9 mouse cellular contexts compared by ENCODE assay signal in the genomic region with DNA sequence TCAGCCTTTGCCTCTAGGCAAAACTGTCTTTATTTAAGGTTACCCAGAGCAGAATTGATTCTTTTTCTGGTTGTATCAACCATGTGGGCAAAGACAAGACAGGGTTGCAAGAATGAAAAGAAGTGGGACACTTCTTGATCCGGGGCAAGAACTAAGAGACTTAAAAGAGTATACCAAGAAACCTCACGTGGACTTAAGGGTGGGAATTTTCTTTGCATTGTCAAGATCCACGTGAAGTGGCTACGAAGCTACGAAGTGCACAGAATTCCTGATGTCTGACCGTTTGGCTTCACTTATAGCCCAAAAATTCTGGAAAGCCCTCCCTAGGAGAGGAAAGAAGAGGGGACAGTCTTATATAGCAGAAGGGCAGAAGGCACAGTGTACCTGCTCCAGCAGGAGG. TPM values are rescaled to one million over a fixed set of nuclear protein-coding genes. Genes with fewer than 3 reads are reported as not detected.
A peak's percentile ranks its signal among the peaks of the same experiment; 100 is the strongest.
DNase-seq lines count a peak whose midpoint lies in the region; ATAC-seq and TF ChIP-seq lines count a peak whose summit lies in the region.
"Had no signal": no experiment of that assay in that cellular context is flagged by ENCODE, and none has a peak within 500 bp of the region (broad histone marks: within the 10 kb centered on the region; RNA-seq: fewer than 3 reads in every experiment).

No protein-coding gene starts in this region.

- DNase-seq in heart, postnatal 14 days, result no peak
- no peak for DNase-seq in urinary bladder, adult 2 months (ENCODE audit: low spot score)
- DNase-seq in thymus, postnatal 25 days, result no peak
- no peak for DNase-seq in frontal cortex, postnatal 14 days (ENCODE audit: low spot score in 2 of 2)

- peak overlapping the region; percentile 16; the same call in 1 of the 2 replicates for H3K9ac ChIP-seq in heart, embryonic 11.5 days (ENCODE audit: low read depth, low read length)
- H3K9ac ChIP-seq in hindbrain, embryonic 15.5 days, result no peak overlapping the region; the same call in 1 of the 2 replicates
- peak overlapping the region; percentile 4; the same call in 1 of the 2 replicates for H3K9ac ChIP-seq in midbrain, embryonic 13.5 days (replicated peaks)

- H3K4me3 ChIP-seq in heart, embryonic 11.5 days (ENCODE audit: low read depth, low read length), result no peak overlapping the region
- H3K4me3 ChIP-seq in cortical plate, adult 2 months (ENCODE audit: insufficient read depth, low read length), result no peak overlapping the region
- 0 out of 2 replicates have a peak overlapping the region, but pooled peaks have one; percentile 3 for H3K4me3 ChIP-seq in hindbrain, embryonic 15.5 days
- H3K4me3 ChIP-seq in midbrain, embryonic 13.5 days (replicated peaks), result peak overlapping the region; percentile 20

- no peak for TF ChIP-seq CTCF in cortical plate, adult 2 months (IDR thresholded peaks at IDR 0.05; ENCODE audit: extremely low read depth, insufficient read depth, low read length)

- 0 out of 2 replicates have a peak overlapping the region, but pooled peaks have one; percentile 15 for H3K4me2 ChIP-seq in heart, embryonic 11.5 days
- peak overlapping the region; percentile 14 for H3K4me2 ChIP-seq in hindbrain, embryonic 15.5 days
- H3K4me2 ChIP-seq in midbrain, embryonic 13.5 days (replicated peaks), result peak overlapping the region; percentile 41

- peaks cover 24% of the 10 kb centered on the region for H3K4me1 ChIP-seq in heart, embryonic 11.5 days (ENCODE audit: control insufficient read depth, insufficient read depth, low read length)
- H3K4me1 ChIP-seq in cortical plate, adult 2 months (ENCODE audit: control insufficient read depth, insufficient read depth, low read length), result peaks cover 4% of the 10 kb centered on the region; the same call in 1 of the 2 replicates
- H3K4me1 ChIP-seq in hindbrain, embryonic 15.5 days (replicated peaks), result peaks cover 72% of the 10 kb centered on the region
- H3K4me1 ChIP-seq in midbrain, embryonic 13.5 days (replicated peaks), result peaks cover 85% of the 10 kb centered on the region

- TF ChIP-seq POLR2A in cortical plate, adult 2 months (IDR thresholded peaks at IDR 0.05; ENCODE audit: extremely low read depth, insufficient read depth, low read length), result no peak

- peak overlapping the region; percentile 25; the same call in 1 of the 2 replicates for H3K27ac ChIP-seq in heart, embryonic 11.5 days (ENCODE audit: low read depth, low read length)
- H3K27ac ChIP-seq in cortical plate, adult 2 months (ENCODE audit: insufficient read depth, low read length), result peak overlapping the region; percentile 48
- H3K27ac ChIP-seq in hindbrain, embryonic 15.5 days (replicated peaks), result peak overlapping the region; percentile 78
- H3K27ac ChIP-seq in midbrain, embryonic 13.5 days, result peak overlapping the region; percentile 96

- H3K27me3 ChIP-seq in heart, embryonic 11.5 days (ENCODE audit: control insufficient read depth, insufficient read depth, low read length), result peaks cover 18% of the 10 kb centered on the region
- H3K27me3 ChIP-seq in hindbrain, embryonic 15.5 days, result no peaks in the 10 kb centered on the region
- peaks cover 8% of the 10 kb centered on the region; the same call in 1 of the 2 replicates for H3K27me3 ChIP-seq in midbrain, embryonic 13.5 days

- no peaks in the 10 kb centered on the region for H3K9me3 ChIP-seq in heart, embryonic 11.5 days (replicated peaks; ENCODE audit: control insufficient read depth, low read length)
- no peaks in the 10 kb centered on the region for H3K9me3 ChIP-seq in hindbrain, embryonic 15.5 days
- no peaks in the 10 kb centered on the region for H3K9me3 ChIP-seq in midbrain, embryonic 13.5 days

- no peak for ATAC-seq in heart, embryonic 11.5 days (replicated peaks; ENCODE audit: insufficient number of reproducible peaks, low FRiP score, low TSS enrichment)
- ATAC-seq in hindbrain, embryonic 15.5 days (ENCODE audit: low FRiP score, low read depth), result no peak
- no peak for ATAC-seq in midbrain, embryonic 13.5 days

- H3K36me3 ChIP-seq in heart, embryonic 11.5 days (ENCODE audit: control insufficient read depth, insufficient read depth, low read length), result no peaks in the 10 kb centered on the region
- H3K36me3 ChIP-seq in hindbrain, embryonic 15.5 days, result no peaks in the 10 kb centered on the region
- no peaks in the 10 kb centered on the region for H3K36me3 ChIP-seq in midbrain, embryonic 13.5 days

- intact Hi-C loops in heart, postnatal 14 days (cut with DNase I), result no loop called here

- WGBS in heart, embryonic 11.5 days (ENCODE audit: insufficient replicate concordance), result 31% methylated on average over 6 of the region's 6 CpGs
- 23% methylated on average over 6 of the region's 6 CpGs for WGBS in hindbrain, embryonic 15.5 days
- WGBS in midbrain, embryonic 13.5 days, result 13% methylated on average over 6 of the region's 6 CpGs

RNA-seq across cellular contexts. Expression of a gene that starts 0.6 kb away (rescaled TPM):
- 1.8 and 2.4 TPM in 2 replicates for polyA plus RNA-seq in heart, embryonic 11.5 days (2014; fragmentation: Nextera tagmentation; extraction: Ambion mirVana)
- 1 to 10 TPM in 1 of 2 experiments, under 1 TPM in 1; 0.98 to 1.1 TPM for total RNA-seq in heart, postnatal 14 days (2021)
- polyA plus RNA-seq in cortical plate, adult 2 months (2012; rRNA removed), result 3.2 and 3.8 TPM in 2 replicates
- 5.1 and 5.6 TPM in 2 replicates for polyA plus RNA-seq in hindbrain, embryonic 15.5 days (2015; fragmentation: Nextera tagmentation; extraction: Ambion mirVana)
- 8.6 and 11.0 TPM in 2 replicates for polyA plus RNA-seq in midbrain, embryonic 13.5 days (2015; fragmentation: Nextera tagmentation; extraction: Ambion mirVana)
- polyA plus RNA-seq in urinary bladder, adult 2 months (2012; rRNA removed), result 0.37 and 0.66 TPM in 2 replicates
- polyA plus RNA-seq: C2C12 had no signal

RNA-seq across cellular contexts. Expression of a gene that starts 37.3 kb away (rescaled TPM):
- polyA plus RNA-seq in heart, embryonic 11.5 days (2014; fragmentation: Nextera tagmentation; extraction: Ambion mirVana), result 0.09 TPM in 1 of 2 replicates, not detected in the other
- total RNA-seq in heart, postnatal 14 days (2021), result under 1 TPM; 0.22 to 0.50 TPM
- polyA plus RNA-seq in cortical plate, adult 2 months (2012; rRNA removed), result 97.4 and 109 TPM in 2 replicates
- 123 and 151 TPM in 2 replicates for polyA plus RNA-seq in hindbrain, embryonic 15.5 days (2015; fragmentation: Nextera tagmentation; extraction: Ambion mirVana)
- polyA plus RNA-seq in midbrain, embryonic 13.5 days (2015; fragmentation: Nextera tagmentation; extraction: Ambion mirVana), result 118 TPM in 2 replicates
- 0.09 and 0.21 TPM in 2 replicates for polyA plus RNA-seq in urinary bladder, adult 2 months (2012; rRNA removed)
- polyA plus RNA-seq: C2C12 had no signal

Comparison
In these comparisons a context has a peak if more than half of its experiments do, and no peak if none do; other contexts are left out.
1. H3K27ac ChIP-seq: peak in every context shown above with its lines; median percentile 96 in midbrain, embryonic 13.5 days; 78 in hindbrain, embryonic 15.5 days; 48 in cortical plate, adult 2 months; 25 in heart, embryonic 11.5 days.
2. H3K4me3 ChIP-seq: peak in hindbrain, embryonic 15.5 days (single experiment) and midbrain, embryonic 13.5 days (single experiment); none in heart, embryonic 11.5 days (single experiment) and cortical plate, adult 2 months (single experiment).
3. RNA of a gene that starts 37.3 kb away (polyA plus RNA-seq): 123 to 151 TPM in hindbrain, embryonic 15.5 days, 118 TPM in midbrain, embryonic 13.5 days and 97.4 to 109 TPM in cortical plate, adult 2 months; 0.09 to 0.21 TPM in urinary bladder, adult 2 months and 0.09 TPM in heart, embryonic 11.5 days; every median in the first group is over 10 times any median in the second.
4. Peak in every context shown above with its lines, with median percentiles within 50 percentile points of each other: H3K4me2 ChIP-seq.